Mouse (Mus musculus) heart, postnatal 10 days (tissue): ENCODE data around the gene Cacna1a. TPM values are rescaled to one million over a fixed set of nuclear protein-coding genes. Genes with fewer than 3 reads are reported as not detected.
A peak's percentile ranks its signal among the peaks of the same experiment; 100 is the strongest.

ENCODE experiments used
- DNase-seq, 2 experiments: peaks; one replicate each; pipeline ENCODE4 v3.0.0; 2021
- intact Hi-C: fragments of 180-260 bp; cut with DNase I; formaldehyde crosslinking; loops from one replicate; pipeline ENCODE4 v1.15.1; 2025
- total RNA-seq, 2 experiments: library from RNA; stranded (reverse); gene quantifications; 2 replicates each; pipeline ENCODE4 v1.2.3; 2021

The Cacna1a gene
- total RNA-seq, 2 experiments from 2014 or later = 6.1 to 6.5 TPM

GRCm38 (mm10) chr8:84629586-84629985, 241.3 kb downstream of the Cacna1a start:
- DNase-seq = no peak
- intact Hi-C loops = no loop called here

GRCm38 (mm10) chr8:84630145-84630544, 241.9 kb downstream of the Cacna1a start:
- intact Hi-C loops = no loop called here
- no peak for DNase-seq

GRCm38 (mm10) chr8:84631813-84632212, 243.6 kb downstream of the Cacna1a start:
- intact Hi-C loops = no loop called here
- no peak for DNase-seq

DNA sequence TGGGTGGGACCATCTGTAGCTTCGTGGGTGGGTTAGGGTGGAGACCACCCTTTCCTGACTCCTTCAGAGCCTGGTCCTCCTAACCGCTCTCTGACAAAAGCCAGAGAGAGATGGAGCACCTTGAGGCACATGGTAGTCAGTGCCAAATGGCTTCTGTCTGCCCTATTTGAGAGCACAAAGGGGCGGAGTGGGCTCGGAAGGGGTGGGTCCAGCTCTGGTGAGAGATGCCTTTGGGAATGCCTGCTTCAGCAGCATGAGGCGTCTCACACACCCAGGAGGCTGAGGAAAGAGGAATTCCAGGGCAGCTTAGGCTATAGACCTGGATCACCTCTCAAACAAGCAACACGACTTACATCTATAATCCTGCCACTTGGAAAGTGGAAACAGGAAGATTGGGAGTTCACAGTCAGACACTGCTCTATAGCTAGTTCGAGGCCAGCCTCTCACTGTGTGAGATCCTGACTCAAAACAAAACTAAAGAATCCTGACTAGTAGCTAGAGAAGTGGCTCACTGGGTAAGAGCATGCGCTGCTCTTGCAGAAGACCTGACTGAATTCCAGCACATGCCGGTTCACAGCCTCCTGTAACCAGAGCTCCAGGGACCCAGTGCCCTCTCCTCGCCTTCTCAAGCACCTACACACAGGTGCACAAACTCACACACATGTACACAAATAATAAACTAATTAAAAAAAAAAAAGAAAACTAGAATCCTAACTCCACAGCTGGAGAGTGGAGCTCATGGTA, 245.8 kb downstream of the Cacna1a start:
- intact Hi-C loops = no loop called here
- DNase-seq = no peak

DNA sequence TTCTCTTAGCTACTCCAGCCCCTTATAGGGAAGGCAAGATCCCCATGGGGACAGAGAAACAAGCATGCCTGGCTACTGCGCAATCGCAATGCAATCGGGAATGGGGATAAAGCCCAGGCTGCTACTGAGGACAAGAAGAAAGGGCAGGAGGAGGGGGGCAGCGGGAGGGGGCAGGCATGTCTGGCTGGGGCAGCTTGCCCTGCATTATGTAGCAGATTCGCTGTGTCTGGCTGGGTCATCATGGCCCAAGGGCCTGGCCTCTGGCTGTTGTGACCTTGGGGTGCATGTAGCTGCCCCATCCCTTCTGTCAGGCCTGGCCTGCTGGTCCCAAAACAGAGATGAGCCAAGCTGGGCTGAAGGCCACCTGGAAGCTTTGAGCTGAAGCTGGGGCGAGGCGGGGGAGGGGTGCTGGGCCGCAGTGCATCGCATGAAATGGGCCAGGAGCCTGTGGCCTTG, 246.6 kb downstream of the Cacna1a start:
- peak; percentile 64 to 72 for DNase-seq
- intact Hi-C loops = no loop called here

GRCm38 (mm10) chr8:84635397-84636050, 247.3 kb downstream of the Cacna1a start:
- no peak for DNase-seq
- intact Hi-C loops = no loop called here

GRCm38 (mm10) chr8:84636051-84636691, 247.9 kb downstream of the Cacna1a start:
- intact Hi-C loops = no loop called here
- DNase-seq = no peak

DNA sequence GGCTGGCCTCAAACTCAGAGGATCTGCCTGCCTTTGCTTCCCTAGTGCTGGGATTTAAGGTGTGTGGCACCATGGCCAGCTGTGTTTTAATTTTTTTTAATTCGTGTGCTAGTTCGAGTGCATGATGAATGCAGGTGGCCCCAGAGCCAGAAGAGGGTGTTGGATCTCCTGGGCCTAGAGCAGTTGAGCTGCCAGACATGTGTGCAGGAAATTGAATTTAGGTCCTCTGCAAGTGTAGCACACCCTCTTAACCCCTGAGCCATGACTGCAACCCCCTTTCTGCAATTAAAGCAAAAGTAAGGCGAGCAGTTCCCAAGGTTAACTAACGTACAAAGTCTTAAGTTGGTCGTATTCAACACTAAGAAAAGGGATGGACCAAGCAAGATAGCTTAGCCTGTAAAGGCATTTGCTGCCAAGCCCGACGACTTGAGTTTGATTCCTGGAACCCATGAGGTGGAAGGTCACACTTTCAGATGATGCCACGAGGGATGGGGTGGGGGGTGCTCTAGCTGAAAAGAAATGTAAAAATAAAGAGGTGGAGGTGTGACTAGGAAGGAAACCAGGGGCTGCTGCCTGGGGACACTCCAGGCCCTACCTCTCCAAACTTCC, 249.8 kb downstream of the Cacna1a start:
- intact Hi-C loops = loop anchor here (2.0 kb wide), 2 partner anchors 45 to 175 kb away; no protein-coding TSS in a partner anchor
- no peak for DNase-seq

GRCm38 (mm10) chr8:84638555-84639161, 250.4 kb downstream of the Cacna1a start:
- peak; percentile 34 to 55 for DNase-seq
- intact Hi-C loops = loop anchor here (1.0 to 2.0 kb wide), 3 partner anchors 24 to 174 kb away; partner anchors contain the start of gene Ier2

GRCm38 (mm10) chr8:84639162-84640009, 251.1 kb downstream of the Cacna1a start:
- intact Hi-C loops = loop anchor here (1.0 to 2.0 kb wide), 3 partner anchors 23 to 173 kb away; partner anchors contain the start of gene Ier2
- DNase-seq = peak; percentile 94 to 95

DNA sequence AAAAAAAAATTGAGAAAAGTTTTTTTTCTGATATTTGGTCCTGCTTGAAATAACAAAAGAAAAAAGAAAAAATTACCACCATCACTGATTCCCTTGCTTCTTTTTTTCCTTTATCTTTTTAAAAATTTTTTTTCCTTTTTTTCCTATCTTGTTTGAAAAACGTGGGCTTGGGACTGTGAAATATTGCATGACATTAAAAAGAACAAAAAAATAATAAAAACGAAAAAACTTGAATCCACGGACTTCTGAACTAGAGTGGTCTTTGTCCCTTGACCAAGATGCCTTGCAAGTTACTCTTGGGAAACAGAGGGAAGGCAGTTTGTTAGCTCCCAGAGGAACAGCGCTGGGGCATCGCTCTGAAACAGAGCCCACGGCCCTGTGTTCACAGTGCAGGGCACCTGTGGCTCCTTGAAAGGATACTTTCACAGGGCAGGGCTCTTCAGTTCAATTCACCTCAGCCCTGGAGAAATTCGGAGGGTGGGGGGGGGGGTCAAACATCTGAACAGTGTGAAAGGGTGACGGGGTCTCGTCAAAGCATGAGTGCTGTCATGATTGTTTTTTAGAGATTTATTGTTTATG, 251.9 kb downstream of the Cacna1a start:
- no peak for DNase-seq
- intact Hi-C loops = no loop called here

- intact Hi-C loops = no loop called here
- no peak for DNase-seq
These were observed 252.5 kb downstream of the Cacna1a start for GRCm38 (mm10) chr8:84640617-84641294.

DNA sequence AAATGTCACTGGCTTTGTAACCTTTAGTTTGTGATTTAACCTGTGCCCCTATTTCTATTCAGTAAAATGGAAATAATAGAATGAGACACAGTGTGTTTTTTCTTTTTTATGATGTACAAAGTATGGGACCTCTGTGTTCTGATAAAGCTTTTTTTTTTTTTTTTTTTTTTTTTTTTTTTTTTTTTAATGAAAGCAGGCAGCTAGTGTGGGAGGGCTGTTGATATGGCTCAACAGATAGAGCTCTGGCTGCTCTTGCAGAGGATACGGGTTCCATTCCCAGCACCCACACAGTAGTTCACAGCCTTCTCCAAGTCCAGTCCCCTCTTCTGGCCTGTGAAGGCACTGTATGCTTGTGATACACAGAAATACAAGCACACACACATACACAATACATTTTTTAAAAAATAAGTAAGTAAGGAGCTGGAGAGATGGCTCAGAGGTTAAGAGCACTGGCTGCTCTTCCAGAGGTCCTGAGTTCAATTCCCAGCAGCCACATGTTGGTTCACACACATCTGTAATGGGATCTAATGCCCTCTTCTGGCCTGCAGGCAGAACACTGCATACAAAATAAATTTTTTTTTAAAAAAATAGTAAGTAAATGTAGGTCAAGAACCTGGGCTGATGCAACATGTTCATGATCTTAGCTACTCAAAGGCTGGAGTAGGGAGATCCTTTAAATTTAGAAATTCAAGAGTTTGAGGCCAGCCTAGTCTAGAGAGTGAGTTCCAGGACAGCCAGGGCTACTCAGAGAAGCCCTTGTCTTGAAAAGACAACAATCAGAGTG, 253.5 kb downstream of the Cacna1a start:
- intact Hi-C loops = no loop called here
- DNase-seq = no peak

GRCm38 (mm10) chr8:84643019-84643418, 254.8 kb downstream of the Cacna1a start:
- intact Hi-C loops = loop anchor here (1.0 kb wide), 1 partner anchor 12 kb away; no protein-coding TSS in a partner anchor
- no peak for DNase-seq

GRCm38 (mm10) chr8:84646800-84647199, 258.6 kb downstream of the Cacna1a start:
- DNase-seq = no peak
- intact Hi-C loops = no loop called here

DNA sequence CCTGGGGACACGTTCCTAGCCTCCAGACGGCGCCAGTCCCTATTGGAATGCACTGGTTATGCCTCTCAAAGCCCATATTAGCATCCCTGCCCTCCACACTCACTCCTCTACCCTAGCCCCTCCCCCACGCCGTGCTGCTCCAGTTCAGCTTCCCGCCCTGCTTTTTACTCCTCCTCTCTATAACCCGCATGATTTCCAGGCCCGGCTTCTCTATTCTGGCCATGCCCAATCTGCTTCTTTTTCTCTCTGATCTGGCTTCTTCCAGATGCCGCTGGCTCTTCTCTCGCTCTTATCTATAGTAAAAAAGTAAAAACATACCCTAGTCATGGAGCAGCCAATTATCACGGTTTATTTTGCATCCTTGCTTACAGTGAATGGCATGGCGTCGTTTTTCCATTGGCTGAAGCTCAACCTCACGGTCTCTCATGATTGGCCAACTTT, 259.2 kb downstream of the Cacna1a start:
- intact Hi-C loops = no loop called here
- peak in 1 of 2 experiments; percentile 31 for DNase-seq

GRCm38 (mm10) chr8:84650213-84650612, 262.0 kb downstream of the Cacna1a start:
- no peak for DNase-seq
- intact Hi-C loops = no loop called here
